Mouse (Mus musculus): Measurements from ENCODE around the gene Slc1a7. TPM values are rescaled to one million over a fixed set of nuclear protein-coding genes. Genes with fewer than 3 reads are reported as not detected.

Slc1a7 gene
- polyA plus RNA-seq, 1 experiment: 0.03 TPM

DNA sequence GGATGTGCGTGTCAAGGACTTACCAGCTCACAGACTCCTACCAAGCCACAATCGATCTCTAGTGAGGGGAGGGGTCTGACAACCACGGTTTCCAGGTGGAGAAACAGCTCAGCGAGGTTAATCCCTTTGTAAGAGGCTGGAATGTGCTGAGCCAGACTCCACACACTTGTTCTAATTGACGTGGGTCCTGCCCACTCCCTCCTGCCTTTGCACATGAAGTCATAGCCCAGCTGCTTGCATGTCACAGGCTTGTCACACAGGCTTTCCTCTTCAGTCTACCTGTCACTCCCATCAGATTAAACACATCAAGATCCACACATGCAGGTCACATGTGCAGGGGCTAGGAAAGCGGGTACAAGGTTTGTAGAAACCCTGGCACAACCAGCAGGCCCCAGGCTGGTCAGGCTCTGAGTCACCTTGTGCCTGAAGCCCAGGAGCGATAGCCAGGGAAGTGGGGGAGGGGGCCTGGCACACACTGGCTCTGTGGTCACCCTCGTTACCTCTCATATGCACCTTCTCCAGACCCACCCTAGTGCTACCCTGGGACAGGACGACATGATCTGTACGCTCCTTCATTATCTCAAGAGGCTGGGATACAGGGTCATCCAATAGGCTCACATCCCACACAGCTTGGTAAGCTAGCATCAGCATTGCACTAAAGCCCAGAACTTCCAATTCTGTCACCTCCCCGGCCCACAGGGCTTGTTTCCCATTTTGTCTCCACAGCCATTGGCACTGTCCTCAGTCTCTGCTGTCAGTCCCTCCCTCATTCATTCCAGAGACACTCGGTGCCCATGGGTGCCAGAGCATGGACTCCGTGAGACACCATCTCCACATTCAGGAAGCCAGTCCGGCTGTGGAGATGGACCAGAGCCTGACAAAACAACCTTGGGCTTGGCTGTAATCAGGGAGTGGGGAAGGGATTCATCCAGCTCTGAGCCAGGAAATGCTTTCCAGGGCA lies 51.1 kb downstream of the Slc1a7 start:
- H3K36me3 ChIP-seq (ENCODE audit: control insufficient read depth, insufficient read depth, low read length): no peaks in the 10 kb centered on the region
- no peaks in the 10 kb centered on the region for H3K27me3 ChIP-seq (replicated peaks; ENCODE audit: control insufficient read depth, insufficient read depth, low read length)
- no peak for DNase-seq
- H3K27ac ChIP-seq (ENCODE audit: insufficient read depth, low read depth, low read length): no peak overlapping the region
- peaks cover 16% of the 10 kb centered on the region for H3K4me1 ChIP-seq (ENCODE audit: control insufficient read depth, insufficient read depth, low read length)
- no peak overlapping the region for H3K4me3 ChIP-seq (ENCODE audit: insufficient read depth, low read depth, low read length)
- WGBS: 52% methylated on average over 14 of the region's 14 CpGs
- no peak for TF ChIP-seq CTCF (conservative IDR thresholded peaks at IDR 0.05; ENCODE audit: insufficient read depth, insufficient read length, low read depth, low read length)
- no peak for TF ChIP-seq POLR2A (IDR thresholded peaks at IDR 0.05; ENCODE audit: low read depth, low read length)

DNA sequence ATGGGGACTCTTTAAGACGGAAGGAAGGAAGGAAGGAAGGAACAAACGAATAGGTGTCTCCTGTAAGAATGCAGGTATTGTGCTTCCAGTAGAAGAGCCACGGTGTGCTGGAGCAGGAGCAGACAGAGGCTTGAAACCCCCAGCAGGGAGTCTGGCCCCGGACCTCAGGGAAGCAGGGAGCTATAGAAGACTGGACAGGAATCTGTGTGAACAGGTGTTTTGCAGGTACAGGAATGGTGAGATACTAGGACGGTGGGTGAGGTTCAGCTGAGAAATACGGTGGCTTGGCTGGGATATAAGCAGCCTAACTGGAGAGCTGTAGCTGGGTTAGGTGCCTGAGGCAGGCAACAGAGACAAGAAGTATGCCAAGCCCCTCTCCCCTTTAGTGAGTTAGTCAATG lies 52.0 kb downstream of the Slc1a7 start:
- no peak overlapping the region for H3K27ac ChIP-seq (ENCODE audit: insufficient read depth, low read depth, low read length)
- H3K4me3 ChIP-seq (ENCODE audit: insufficient read depth, low read depth, low read length): no peak overlapping the region
- no peaks in the 10 kb centered on the region for H3K27me3 ChIP-seq (replicated peaks; ENCODE audit: control insufficient read depth, insufficient read depth, low read length)
- DNase-seq: no peak
- WGBS: 90% methylated on average over 6 of the region's 6 CpGs
- no peak for TF ChIP-seq POLR2A (IDR thresholded peaks at IDR 0.05; ENCODE audit: low read depth, low read length)
- no peak for TF ChIP-seq CTCF (conservative IDR thresholded peaks at IDR 0.05; ENCODE audit: insufficient read depth, insufficient read length, low read depth, low read length)
- H3K36me3 ChIP-seq (ENCODE audit: control insufficient read depth, insufficient read depth, low read length): no peaks in the 10 kb centered on the region
- H3K4me1 ChIP-seq (ENCODE audit: control insufficient read depth, insufficient read depth, low read length): peaks cover 20% of the 10 kb centered on the region

DNA sequence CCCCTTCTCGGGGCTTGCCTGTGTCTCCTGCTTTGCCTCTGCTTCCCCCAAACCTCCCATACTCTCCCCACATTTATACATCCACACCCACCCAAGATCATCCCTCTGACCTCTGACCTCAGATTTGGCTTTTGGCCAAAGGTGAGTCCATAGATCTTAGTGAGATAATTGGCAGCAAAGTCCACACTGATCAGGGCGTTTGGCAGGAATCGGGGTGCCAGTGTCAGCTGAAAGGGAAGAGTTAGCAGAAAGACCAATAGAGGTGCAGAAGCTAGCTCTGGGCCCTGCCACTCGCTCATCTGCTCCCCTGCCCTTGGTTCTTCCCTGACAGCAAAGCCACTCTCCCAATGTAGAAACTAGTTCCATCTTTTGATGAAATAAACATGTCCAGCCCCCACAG lies 55.1 kb downstream of the Slc1a7 start:
- TF ChIP-seq CTCF (conservative IDR thresholded peaks at IDR 0.05; ENCODE audit: insufficient read depth, insufficient read length, low read depth, low read length): no peak
- TF ChIP-seq POLR2A (IDR thresholded peaks at IDR 0.05; ENCODE audit: low read depth, low read length): no peak
- Histone ChIP-seq H3K27me3 (replicated peaks; ENCODE audit: control insufficient read depth, insufficient read depth, low read length) (no peaks in the 10 kb centered on the region), H3K4me1 (ENCODE audit: control insufficient read depth, insufficient read depth, low read length) (peaks cover 18% of the 10 kb centered on the region), H3K36me3 (ENCODE audit: control insufficient read depth, insufficient read depth, low read length) (no peaks in the 10 kb centered on the region), H3K4me3 (ENCODE audit: insufficient read depth, low read depth, low read length) (no peak overlapping the region), H3K27ac (ENCODE audit: insufficient read depth, low read depth, low read length) (no peak overlapping the region)
- peak; percentile 32 for DNase-seq
- WGBS: 69% methylated on average over 4 of the region's 4 CpGs

DNA sequence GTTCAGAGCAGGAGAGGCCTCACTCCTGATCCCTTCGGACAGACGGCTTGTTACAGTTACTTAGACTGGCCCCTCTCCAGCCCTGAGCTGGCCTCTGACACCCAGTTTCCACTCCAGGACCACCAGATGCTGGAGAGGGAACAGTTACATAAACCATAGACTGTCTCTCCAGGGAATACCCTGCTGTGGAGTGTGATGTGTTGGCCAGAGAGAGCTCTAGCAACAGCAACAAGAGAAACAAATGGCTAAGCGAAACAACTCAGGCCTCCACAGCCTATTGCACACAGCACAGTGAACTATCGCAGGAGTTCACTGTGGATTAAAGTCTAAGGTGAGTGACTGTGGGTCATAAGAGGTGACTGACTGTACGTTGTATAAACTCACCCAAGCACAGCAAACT lies 56.5 kb downstream of the Slc1a7 start:
- DNase-seq: peak; percentile 74
- TF ChIP-seq CTCF (conservative IDR thresholded peaks at IDR 0.05; ENCODE audit: insufficient read depth, insufficient read length, low read depth, low read length) (no peak), POLR2A (IDR thresholded peaks at IDR 0.05; ENCODE audit: low read depth, low read length) (no peak)
- H3K4me1 ChIP-seq (ENCODE audit: control insufficient read depth, insufficient read depth, low read length): peaks cover 13% of the 10 kb centered on the region
- H3K36me3 ChIP-seq (ENCODE audit: control insufficient read depth, insufficient read depth, low read length): no peaks in the 10 kb centered on the region
- H3K4me3 ChIP-seq (ENCODE audit: insufficient read depth, low read depth, low read length): peak overlapping the region; percentile 4; the same call in 1 of the 2 replicates
- no peaks in the 10 kb centered on the region for H3K27me3 ChIP-seq (replicated peaks; ENCODE audit: control insufficient read depth, insufficient read depth, low read length)
- peak overlapping the region; percentile 96 for H3K27ac ChIP-seq (ENCODE audit: insufficient read depth, low read depth, low read length)
- WGBS: 36% methylated on average over 5 of the region's 5 CpGs

DNA sequence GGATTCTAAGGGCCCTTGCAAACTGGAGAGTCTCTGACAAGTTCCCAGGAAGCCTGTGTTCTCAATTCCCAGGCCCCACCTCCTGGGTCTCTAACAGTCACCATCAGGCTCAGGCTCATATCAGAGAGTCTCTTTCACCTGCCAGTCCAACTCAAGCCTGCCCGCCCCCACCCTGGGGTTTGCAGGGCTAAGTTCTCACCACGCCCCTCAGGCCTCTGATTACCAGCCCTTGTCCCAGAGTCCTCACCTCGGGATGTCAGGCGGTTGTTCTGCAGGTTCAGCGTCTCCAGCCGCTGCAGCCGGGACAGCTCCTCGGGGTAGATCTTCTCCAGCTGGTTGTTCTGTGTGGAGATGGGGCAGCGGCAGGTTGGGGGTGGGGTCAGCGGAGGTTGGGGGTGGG lies 57.1 kb downstream of the Slc1a7 start:
- H3K4me3 ChIP-seq (ENCODE audit: insufficient read depth, low read depth, low read length): peak overlapping the region; percentile 5; the same call in 1 of the 2 replicates
- WGBS: 23% methylated on average over 10 of the region's 10 CpGs
- H3K27me3 ChIP-seq (replicated peaks; ENCODE audit: control insufficient read depth, insufficient read depth, low read length): no peaks in the 10 kb centered on the region
- peak overlapping the region; percentile 62 for H3K27ac ChIP-seq (ENCODE audit: insufficient read depth, low read depth, low read length)
- TF ChIP-seq CTCF (conservative IDR thresholded peaks at IDR 0.05; ENCODE audit: insufficient read depth, insufficient read length, low read depth, low read length) (no peak), POLR2A (IDR thresholded peaks at IDR 0.05; ENCODE audit: low read depth, low read length) (peak; percentile 20)
- no peaks in the 10 kb centered on the region for H3K36me3 ChIP-seq (ENCODE audit: control insufficient read depth, insufficient read depth, low read length)
- H3K4me1 ChIP-seq (ENCODE audit: control insufficient read depth, insufficient read depth, low read length): peaks cover 13% of the 10 kb centered on the region
- peak; percentile 82 for DNase-seq

DNA sequence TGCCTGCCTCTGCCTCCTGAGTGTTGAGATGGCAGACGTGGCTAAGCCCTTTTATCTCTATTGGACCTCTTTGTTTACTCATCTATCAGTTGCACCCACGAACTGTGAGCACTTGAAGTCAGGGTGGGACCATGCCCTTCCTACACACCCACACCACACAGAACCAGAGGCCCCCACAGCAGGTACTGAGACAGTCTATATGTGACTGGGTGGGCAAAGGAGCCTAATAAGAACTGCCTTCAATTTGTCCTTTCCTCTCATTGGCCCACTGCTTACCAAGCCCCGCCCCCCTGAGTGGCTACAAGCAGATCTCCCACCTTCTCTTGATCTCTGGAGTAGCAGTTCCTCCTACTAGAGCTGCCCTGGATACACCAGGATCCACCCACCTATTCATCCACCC lies 58.1 kb downstream of the Slc1a7 start:
- Histone ChIP-seq H3K4me3 (ENCODE audit: insufficient read depth, low read depth, low read length) (no peak overlapping the region), H3K27ac (ENCODE audit: insufficient read depth, low read depth, low read length) (no peak overlapping the region), H3K4me1 (ENCODE audit: control insufficient read depth, insufficient read depth, low read length) (peaks cover 15% of the 10 kb centered on the region), H3K27me3 (replicated peaks; ENCODE audit: control insufficient read depth, insufficient read depth, low read length) (no peaks in the 10 kb centered on the region), H3K36me3 (ENCODE audit: control insufficient read depth, insufficient read depth, low read length) (no peaks in the 10 kb centered on the region)
- 65% methylated on average over 3 of the region's 3 CpGs for WGBS
- no peak for DNase-seq
- no peak for TF ChIP-seq POLR2A (IDR thresholded peaks at IDR 0.05; ENCODE audit: low read depth, low read length)

DNA sequence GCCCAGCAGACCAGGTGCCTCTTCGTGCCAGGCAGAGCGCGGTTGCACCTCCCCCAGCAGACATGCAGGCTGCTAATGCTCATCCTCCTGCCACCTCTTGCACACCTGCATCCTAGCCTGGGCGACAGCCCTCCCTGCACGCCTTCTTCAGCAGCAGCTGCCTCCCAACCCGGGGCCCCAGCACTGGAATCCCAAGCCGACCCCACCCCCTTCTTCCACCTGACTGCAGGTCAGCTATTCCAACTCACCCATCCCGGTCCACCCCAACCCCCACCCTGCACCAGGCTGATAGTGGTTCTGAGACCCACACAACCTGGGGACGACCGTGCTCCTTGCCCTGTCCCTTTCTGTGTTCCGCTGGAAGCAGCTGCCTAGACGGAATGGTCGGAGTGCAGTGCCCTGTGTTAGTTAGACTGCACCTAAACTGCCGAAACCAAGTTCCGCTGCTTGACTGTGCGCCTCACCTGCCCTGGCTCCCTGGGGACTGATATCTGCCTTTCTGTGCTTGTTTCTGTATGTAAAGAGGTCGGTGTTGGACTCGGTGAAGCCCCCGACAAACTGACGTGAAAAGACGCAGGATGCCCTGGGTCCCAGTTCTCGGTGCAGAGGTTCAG lies 62.9 kb downstream of the Slc1a7 start:
- H3K4me1 ChIP-seq (ENCODE audit: control insufficient read depth, insufficient read depth, low read length): peaks cover 7% of the 10 kb centered on the region
- H3K36me3 ChIP-seq (ENCODE audit: control insufficient read depth, insufficient read depth, low read length): no peaks in the 10 kb centered on the region
- DNase-seq: no peak
- TF ChIP-seq CTCF (conservative IDR thresholded peaks at IDR 0.05; ENCODE audit: insufficient read depth, insufficient read length, low read depth, low read length) (no peak), POLR2A (IDR thresholded peaks at IDR 0.05; ENCODE audit: low read depth, low read length) (no peak)
- no peaks in the 10 kb centered on the region for H3K27me3 ChIP-seq (replicated peaks; ENCODE audit: control insufficient read depth, insufficient read depth, low read length)
- no peak overlapping the region for H3K27ac ChIP-seq (ENCODE audit: insufficient read depth, low read depth, low read length)
- WGBS: 13% methylated on average over 22 of the region's 22 CpGs
- H3K4me3 ChIP-seq (ENCODE audit: insufficient read depth, low read depth, low read length): peak overlapping the region; percentile 50; the same call in 1 of the 2 replicates
